Mouse (Mus musculus): ENCODE measurements around the gene Gnb1.

DNA sequence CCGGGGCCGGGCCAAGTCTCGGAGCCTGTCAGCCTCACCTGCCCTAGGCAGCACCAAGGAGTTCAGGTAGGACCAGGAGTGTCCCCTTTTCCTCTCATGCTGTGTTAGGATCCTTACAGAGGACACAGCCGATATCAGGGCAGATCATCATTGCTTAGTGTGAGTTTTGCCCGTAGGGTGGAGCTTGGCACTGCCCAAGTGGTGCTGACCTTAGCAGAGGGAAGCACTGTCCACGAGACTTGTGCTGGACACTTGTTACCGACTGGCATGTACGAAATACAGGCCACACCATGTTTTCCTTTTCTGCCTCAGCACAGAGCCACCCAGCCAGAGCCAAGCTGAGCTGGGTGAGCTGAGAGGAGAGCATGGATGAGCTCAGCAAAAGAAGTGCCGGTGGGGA, 86.0 kb downstream of the Gnb1 start:
- TF ChIP-seq CTCF (conservative IDR thresholded peaks at IDR 0.05; ENCODE audit: low read length) (no peak), NANOG (IDR thresholded peaks at IDR 0.05; ENCODE audit: borderline replicate concordance, low read length) (no peak)
